Mouse (Mus musculus) Patski (cell line): ENCODE results near the gene Il25. TPM values are rescaled to one million over a fixed set of nuclear protein-coding genes. Genes with fewer than 3 reads are reported as not detected.

Experiments used
- ATAC-seq: fragments of 100-300 bp; one replicate; pipeline ENCODE4 v1.8.0; 2021
- CTCF ChIA-PET: fragments of 350-600 bp; sonication (Branson Sonifier 250); formaldehyde crosslinking; loops from one replicate; lab custom pipeline; 2022; ENCODE audit warnings: inconsistent platforms; lab: Charles Lee
- POLR2A ChIA-PET: fragments of 350-600 bp; sonication (Branson Sonifier 250); formaldehyde crosslinking; loops from one replicate; lab custom pipeline; 2022; ENCODE audit warnings: antibody characterized with exemption, inconsistent platforms; lab: Charles Lee
- DNase-seq: peaks from one replicate; pipeline ENCODE4 v3.0.0-alpha.2; 2011; ENCODE audit warnings: low read depth, low spot score
- H3K27me3 ChIP-seq: fragments of 371-371 bp; one replicate; pipeline ENCODE4 v1.5.1; 2021
- CTCF ChIP-seq: fragments of 100-300 bp; IDR thresholded peaks from one replicate; pipeline ENCODE4 v1.5.1; 2021
- in situ Hi-C: fragments of 300-500 bp; cut with MboI; formaldehyde crosslinking; loops from 3 replicates; pipeline ENCODE4 v1.11.1; 2018; ENCODE audit warnings: low pct_unique_long_range_greater_than_20kb, mixed read lengths
- polyA plus RNA-seq: library from polyadenylated mRNA; unstranded; gene quantifications from one replicate; pipeline ENCODE4 v1.2.3, GENCODE M21; 2021

Gene Il25
- polyA plus RNA-seq, 1 experiment from 2014 or later: not detected

DNA sequence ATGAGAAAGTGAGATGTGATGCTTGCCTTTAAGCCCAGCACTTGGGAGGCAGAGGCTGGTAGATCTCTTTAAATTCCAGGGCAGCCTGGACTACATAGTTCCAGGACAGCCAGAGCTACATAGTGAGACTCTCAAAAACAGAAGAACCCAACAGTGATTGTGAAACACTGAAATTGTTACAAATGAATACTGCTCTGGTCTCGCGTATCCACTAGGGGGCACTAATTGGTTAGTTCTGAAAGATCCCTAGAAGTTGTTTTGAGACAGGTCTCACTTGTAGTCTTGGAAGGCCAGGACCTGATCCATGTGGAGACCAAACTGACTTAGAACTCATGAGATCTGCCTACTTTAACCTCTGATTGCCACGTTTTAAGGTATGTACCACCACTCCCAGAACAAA is 32.1 kb upstream of the Il25 start:
- no peak for DNase-seq
- TF ChIP-seq CTCF: peak; percentile 71
- POLR2A ChIA-PET: no interaction called here
- ATAC-seq: peak; percentile 76
- CTCF ChIA-PET: interaction anchor here (0.7 to 2.5 kb wide), 6 partner anchors 9 to 114 kb away, joined by 3 to 14 read pairs (median 4); partner anchors contain the start of gene Ngdn
- in situ Hi-C loops: loop anchor here (5.0 kb wide), 3 partner anchors 37 to 182 kb away; partner anchors contain the start of gene Cmtm5
- H3K27me3 ChIP-seq: no peaks in the 10 kb centered on the region

DNA sequence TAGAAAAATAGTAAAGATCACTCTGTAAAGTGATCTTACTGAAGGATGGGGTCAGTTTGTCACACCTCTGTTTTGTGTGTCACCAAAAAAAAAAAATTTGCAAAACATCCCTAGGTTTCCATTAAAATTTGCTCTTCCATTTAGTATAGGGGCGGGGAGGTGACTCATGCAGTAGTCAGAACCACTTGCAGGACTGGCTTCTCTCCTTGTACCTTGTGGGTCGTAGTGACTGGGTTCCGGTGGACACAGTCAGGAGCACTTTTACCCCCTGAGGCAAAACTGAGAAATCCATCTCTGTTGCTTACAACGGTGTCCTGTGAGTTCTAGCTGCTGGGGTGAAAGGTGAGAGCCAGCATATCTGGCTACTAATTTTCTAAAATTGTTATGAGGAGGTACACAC is 28.9 kb upstream of the Il25 start:
- ATAC-seq: no peak
- CTCF ChIA-PET: interaction anchor here (1.5 kb wide), 1 partner anchor 111 kb away, joined by 5 read pairs; the partner anchor contains the start of gene Ngdn
- TF ChIP-seq CTCF: no peak
- H3K27me3 ChIP-seq: no peaks in the 10 kb centered on the region
- POLR2A ChIA-PET: no interaction called here
- DNase-seq: no peak
- in situ Hi-C loops: loop anchor here (5.0 kb wide), 3 partner anchors 34 to 179 kb away; partner anchors contain the start of gene Cmtm5

DNA sequence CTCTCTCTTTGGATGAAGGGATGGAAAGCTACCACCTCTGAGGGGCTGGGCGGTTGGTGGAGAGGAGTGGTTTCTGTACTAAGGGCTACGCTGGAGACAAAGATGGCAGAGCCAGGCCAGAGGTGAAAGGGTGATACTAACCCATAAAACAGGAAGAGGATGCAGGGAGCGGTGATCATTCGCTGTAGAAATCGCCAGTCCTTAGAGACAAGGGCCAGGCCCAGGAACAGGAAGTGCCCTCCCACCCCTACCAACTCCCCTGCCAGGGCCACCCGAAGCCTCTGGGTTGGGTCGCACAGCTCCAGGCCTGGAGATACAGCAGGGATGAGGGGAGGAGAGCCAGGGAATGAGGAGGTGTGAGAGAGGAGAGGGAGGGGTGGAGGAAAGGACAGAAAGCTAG is 23.8 kb upstream of the Il25 start:
- POLR2A ChIA-PET: no interaction called here
- no peak for DNase-seq
- ATAC-seq: no peak
- in situ Hi-C loops: no loop called here
- TF ChIP-seq CTCF: no peak
- CTCF ChIA-PET: interaction anchor here (0.7 kb wide), 1 partner anchor 31 kb away, joined by 3 read pairs; no protein-coding TSS in a partner anchor
- H3K27me3 ChIP-seq: no peaks in the 10 kb centered on the region

DNA sequence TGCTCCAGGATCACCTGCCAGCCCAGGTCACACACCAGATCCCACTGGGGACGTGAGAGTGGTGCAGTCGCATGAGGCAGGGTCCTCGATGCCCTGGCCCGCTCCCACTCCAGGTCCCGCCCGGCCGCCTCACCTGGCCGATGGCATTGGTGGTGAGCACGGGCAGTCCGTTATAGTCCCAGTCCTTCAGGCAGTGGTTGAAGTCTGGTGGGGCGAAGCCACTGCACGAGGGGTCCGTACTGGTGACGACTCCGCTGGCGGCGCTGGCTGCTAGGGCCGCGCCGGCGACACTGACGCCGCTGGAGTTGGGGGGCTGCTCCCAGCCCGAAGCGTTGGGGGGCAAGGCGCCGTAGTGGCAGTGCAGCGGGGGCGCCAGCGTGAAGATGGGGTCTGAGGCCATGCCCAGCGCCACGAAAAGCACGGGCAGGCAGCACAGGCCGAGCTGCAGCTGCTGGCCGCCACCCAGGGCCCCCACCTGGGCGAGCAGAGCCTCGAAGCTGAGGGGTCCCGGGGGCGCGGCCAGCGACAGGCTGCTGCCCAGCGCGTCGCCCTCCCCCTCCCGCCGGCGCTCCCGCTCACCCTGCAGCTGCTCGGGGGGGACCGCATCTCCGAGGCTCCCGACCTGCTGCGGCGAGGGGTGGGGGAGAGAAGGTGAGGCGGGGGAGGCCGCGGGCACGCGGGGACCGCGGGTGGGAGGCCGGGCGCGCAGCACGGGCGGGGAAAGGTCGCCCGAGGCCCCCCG is 20.2 kb upstream of the Il25 start:
- ATAC-seq (peak; percentile 22), DNase-seq (no peak)
- ChIA-PET CTCF (interaction anchor here (1.6 kb wide), 1 partner anchor 103 kb away, joined by 5 read pairs; the partner anchor contains the start of gene Ngdn), POLR2A (interaction anchor here (1.5 kb wide), 1 partner anchor 14 kb away, joined by 4 read pairs; the partner anchor contains the start of gene Efs)
- peaks cover 10% of the 10 kb centered on the region for H3K27me3 ChIP-seq
- TF ChIP-seq CTCF: no peak
- in situ Hi-C loops: no loop called here

DNA sequence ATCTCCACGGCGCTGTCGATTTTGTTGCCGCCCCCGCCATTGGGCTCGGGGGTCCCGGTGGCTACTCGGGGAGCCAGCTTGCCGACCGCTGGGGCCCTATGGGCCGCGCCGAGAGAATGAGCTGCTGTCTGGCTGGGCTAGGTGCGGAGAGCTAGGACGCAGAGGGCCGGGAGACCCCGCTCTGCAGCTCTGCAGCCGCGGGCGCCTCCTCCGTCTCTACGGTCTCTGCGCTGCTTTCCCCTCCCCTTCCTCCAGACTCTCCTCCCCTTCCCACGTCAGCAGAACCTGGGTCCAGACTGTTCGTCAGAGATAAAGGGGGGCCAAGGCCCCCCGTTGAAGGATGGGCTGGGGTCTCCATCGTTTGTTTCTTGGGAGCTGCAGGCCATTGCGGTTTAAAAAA is 19.6 kb upstream of the Il25 start, which contains the start of gene Slc22a17:
Gene Slc22a17 (minus strand): TSS at position 247 of the 400 bp plus-strand sequence.
- POLR2A ChIA-PET: interaction anchor here (1.5 kb wide), 1 partner anchor 14 kb away, joined by 4 read pairs; the partner anchor contains the start of gene Efs

DNA sequence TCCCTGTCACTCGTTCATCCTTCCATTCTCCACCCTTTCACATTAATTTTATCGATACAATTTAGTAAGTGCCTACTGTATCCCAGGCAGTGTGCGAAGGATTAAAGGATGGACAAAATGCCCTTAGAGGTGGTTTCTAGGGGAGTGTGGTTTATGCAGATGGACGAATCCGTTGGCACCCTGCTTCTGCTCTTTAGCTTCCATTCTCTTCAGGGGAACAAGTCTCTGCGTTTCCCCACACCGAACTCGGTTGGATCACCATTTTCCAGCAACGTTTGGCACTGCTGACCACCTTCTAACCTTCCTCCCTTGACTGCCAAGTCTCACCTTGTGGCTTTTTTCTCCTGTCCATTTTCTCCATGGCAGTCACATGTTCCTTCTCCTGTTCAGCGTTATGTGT is 19.2 kb upstream of the Il25 start:
- H3K27me3 ChIP-seq: peaks cover 15% of the 10 kb centered on the region
- ChIA-PET CTCF (interaction anchor here (1.6 kb wide), 1 partner anchor 102 kb away, joined by 5 read pairs; the partner anchor contains the start of gene Ngdn), POLR2A (interaction anchor here (1.5 kb wide), 1 partner anchor 13 kb away, joined by 4 read pairs; the partner anchor contains the start of gene Efs)
- in situ Hi-C loops: no loop called here
- ATAC-seq (no peak), DNase-seq (no peak)
- TF ChIP-seq CTCF: no peak

More for the DNA sequence above, 19.6 kb upstream of the Il25 start, which contains the start of gene Slc22a17:
- in situ Hi-C loops: no loop called here
- peaks cover 11% of the 10 kb centered on the region for H3K27me3 ChIP-seq
- CTCF ChIA-PET: interaction anchor here (1.6 kb wide), 1 partner anchor 102 kb away, joined by 5 read pairs; the partner anchor contains the start of gene Ngdn
- DNase-seq (no peak), ATAC-seq (peak; percentile 60)
- TF ChIP-seq CTCF: no peak

DNA sequence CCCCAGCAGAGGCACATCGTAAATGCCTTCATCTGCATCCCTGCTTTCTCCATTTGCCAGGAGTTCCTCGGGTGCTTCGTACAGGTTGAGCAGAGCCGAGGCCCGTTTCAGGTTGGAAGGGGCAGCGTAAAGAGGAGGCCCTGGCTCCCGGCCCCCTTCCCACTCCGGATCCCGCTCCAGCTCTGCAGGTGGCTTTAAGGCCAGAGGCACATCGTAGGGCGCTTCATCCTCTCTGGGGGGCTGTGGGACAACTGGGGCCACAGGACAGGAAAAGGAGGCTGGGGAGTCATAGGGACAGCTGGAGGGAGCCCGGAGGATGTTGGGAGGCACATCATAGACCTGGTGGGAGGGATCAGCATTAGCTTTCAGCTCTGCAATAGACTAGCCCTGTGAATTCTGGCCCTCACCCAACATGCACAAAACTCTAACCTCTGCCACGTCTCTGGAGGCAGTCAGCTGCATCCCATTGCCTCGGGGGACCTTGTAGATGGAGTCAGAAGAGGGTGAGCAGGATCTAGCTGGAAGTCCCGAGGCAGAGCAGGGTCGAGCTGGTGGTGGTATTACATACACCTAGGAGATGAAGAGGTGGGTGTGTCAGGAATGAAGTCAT is 12.3 kb upstream of the Il25 start:
- TF ChIP-seq CTCF: no peak
- in situ Hi-C loops: no loop called here
- DNase-seq: no peak
- POLR2A ChIA-PET: interaction anchor here (1.1 kb wide), 1 partner anchor 12 kb away, joined by 3 read pairs; the partner anchor contains the start of gene Il25
- CTCF ChIA-PET: interaction anchor here (1.1 to 1.6 kb wide), 2 partner anchors 9 to 18 kb away, joined by 3 to 5 read pairs; no protein-coding TSS in a partner anchor
- H3K27me3 ChIP-seq: peaks cover 18% of the 10 kb centered on the region
- no peak for ATAC-seq

DNA sequence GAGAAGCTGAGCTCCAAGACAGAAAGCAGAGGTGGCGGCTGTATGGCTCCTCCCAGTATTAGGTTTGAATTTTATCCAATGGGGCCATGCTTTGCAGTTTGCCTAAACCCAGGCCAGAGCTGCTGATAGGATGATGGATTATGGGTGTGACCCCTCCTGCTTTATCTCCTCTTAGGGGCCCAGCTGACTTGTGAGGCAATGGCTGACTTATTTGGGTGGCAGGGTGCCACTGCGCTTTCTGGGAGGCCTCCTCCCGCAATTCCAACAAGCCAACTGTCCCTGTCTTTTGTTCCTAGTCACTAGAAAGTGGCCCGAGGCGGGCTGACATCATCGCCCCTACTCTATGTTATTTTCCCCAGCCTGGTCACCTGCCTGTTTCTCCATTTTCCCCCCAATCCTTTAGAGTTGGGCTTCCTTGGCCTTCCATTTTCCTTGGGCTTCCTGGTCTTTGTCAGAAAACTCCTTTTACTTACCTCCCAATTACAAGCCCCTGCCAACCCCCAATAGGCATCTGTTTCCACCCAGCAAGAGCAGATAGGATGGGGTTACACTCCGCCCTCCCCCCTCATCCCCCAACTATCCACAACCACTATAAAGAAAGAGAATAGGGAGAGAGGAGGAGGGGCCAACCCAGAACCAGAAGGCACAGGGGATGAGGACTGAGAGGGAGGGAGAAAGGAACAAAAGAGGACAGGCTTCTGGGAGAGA is 7.7 kb upstream of the Il25 start:
- ATAC-seq (no peak), DNase-seq (no peak)
- POLR2A ChIA-PET: no interaction called here
- CTCF ChIA-PET: no interaction called here
- in situ Hi-C loops: no loop called here
- H3K27me3 ChIP-seq: peaks cover 18% of the 10 kb centered on the region
- TF ChIP-seq CTCF: no peak

DNA sequence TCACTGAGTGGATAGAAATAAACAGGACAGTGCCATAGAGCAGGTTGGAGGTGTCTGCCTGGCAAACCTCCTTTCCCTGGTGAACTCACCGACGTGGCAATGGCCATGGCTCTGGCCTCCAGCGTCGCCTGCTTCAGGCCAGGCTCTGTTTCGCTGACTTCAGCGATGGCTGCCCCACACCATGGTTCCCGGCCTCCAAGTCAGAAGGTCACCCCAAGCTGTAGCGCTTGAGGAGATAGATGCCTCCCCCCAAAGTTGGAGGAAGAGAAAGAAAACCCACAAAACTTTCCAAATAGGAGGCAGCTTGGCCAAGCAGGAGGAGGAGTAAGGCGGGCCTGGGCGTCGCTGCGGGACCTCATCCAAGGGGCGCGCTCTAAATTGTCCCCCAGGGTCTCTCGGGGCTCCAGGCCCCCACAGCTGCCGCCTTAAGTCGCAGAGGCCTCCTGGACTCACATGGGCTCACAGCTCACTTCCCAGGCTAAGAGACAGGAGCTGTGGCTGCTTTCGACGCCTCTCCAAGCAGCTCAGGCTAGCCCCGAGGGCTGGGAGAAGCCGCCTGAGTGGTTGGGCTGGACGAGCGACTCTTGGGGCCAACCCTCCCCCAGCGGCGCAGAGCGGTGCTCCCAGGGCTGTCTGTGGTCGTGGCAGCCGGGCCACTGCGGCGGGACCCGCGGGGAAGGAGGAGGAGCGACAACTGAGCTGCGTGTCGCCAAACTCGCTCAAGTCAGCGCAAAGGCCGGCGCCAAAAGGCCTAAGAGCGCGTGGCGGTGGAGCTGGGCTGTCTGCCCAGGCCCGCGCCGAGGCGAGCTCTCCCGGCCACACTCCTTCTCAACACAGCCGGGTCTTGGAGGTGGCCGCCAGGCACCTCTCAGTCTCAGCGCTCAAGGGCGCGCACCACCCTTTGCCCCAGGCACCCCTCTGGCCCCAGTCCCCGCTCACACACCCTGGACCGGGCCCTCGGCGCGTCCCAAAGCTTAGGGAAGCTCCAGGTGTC is 6.8 kb upstream of the Il25 start, which contains the start of gene Efs:
Gene Efs (minus strand): TSS at position 778 of the 994 bp plus-strand sequence.
- in situ Hi-C loops: no loop called here
- DNase-seq (no peak), ATAC-seq (no peak)
- TF ChIP-seq CTCF: no peak
- H3K27me3 ChIP-seq: peaks cover 18% of the 10 kb centered on the region
- ChIA-PET POLR2A (interaction anchor here (1.1 to 1.7 kb wide), 2 partner anchors 13 to 15 kb away, joined by 3 to 4 read pairs; partner anchors contain the start of gene Slc22a17), CTCF (no interaction called here)
